Mouse (Mus musculus) naive thymus-derived CD4-positive, alpha-beta T cell, adult 2 months (primary cell): ENCODE measurements around the gene Tgif1.

Experiments used
- DNase-seq: peaks from one replicate; pipeline ENCODE4 v3.0.0-alpha.2; 2011; ENCODE audit warnings: low read depth

The Tgif1 gene

GRCm38 (mm10) chr17:70853436-70853905, at the start of gene Tgif1:
TSS of gene Tgif1 (minus strand) at chr17:70853546.
- peak; percentile 75 for DNase-seq

- DNase-seq = no peak
Measured at GRCm38 (mm10) chr17:70900660-70901059, 47.3 kb upstream of the Tgif1 start.

- no peak for DNase-seq
Measured at GRCm38 (mm10) chr17:70899642-70900041, 46.3 kb upstream of the Tgif1 start.

- DNase-seq = no peak
Measured at GRCm38 (mm10) chr17:70894867-70895266, 41.5 kb upstream of the Tgif1 start.

GRCm38 (mm10) chr17:70893151-70893550, 39.8 kb upstream of the Tgif1 start:
- DNase-seq = no peak

GRCm38 (mm10) chr17:70892288-70893096, 39.1 kb upstream of the Tgif1 start:
- DNase-seq = no peak

- no peak for DNase-seq
Measured at GRCm38 (mm10) chr17:70890571-70890970, 37.2 kb upstream of the Tgif1 start.

GRCm38 (mm10) chr17:70888657-70889056, 35.3 kb upstream of the Tgif1 start:
- DNase-seq = no peak

- DNase-seq = no peak
Measured at GRCm38 (mm10) chr17:70887848-70888247, 34.5 kb upstream of the Tgif1 start.

- peak; percentile 11 for DNase-seq
Measured at GRCm38 (mm10) chr17:70886641-70887391, 33.5 kb upstream of the Tgif1 start.

GRCm38 (mm10) chr17:70885868-70886267, 32.5 kb upstream of the Tgif1 start:
- DNase-seq = no peak

- DNase-seq = no peak
Measured at GRCm38 (mm10) chr17:70881934-70882333, 28.6 kb upstream of the Tgif1 start.

GRCm38 (mm10) chr17:70881194-70881593, 27.8 kb upstream of the Tgif1 start:
- DNase-seq = no peak

- no peak for DNase-seq
Measured at GRCm38 (mm10) chr17:70878237-70878636, 24.9 kb upstream of the Tgif1 start.

GRCm38 (mm10) chr17:70873778-70874124, 20.4 kb upstream of the Tgif1 start:
- peak; percentile 29 for DNase-seq

- DNase-seq = peak; percentile 21
Measured at GRCm38 (mm10) chr17:70872936-70873777, 19.8 kb upstream of the Tgif1 start.

- no peak for DNase-seq
Measured at GRCm38 (mm10) chr17:70872094-70872929, 19.0 kb upstream of the Tgif1 start.

GRCm38 (mm10) chr17:70871676-70872075, 18.3 kb upstream of the Tgif1 start:
- no peak for DNase-seq

GRCm38 (mm10) chr17:70870581-70870980, 17.2 kb upstream of the Tgif1 start:
- no peak for DNase-seq

- no peak for DNase-seq
Measured at GRCm38 (mm10) chr17:70868577-70869229, 15.4 kb upstream of the Tgif1 start.
